Mouse (Mus musculus): ENCODE measurements at regions not wholly inside any gene's neighbourhood (a gene's known extent, or its start where the extent isn't known, plus 50 kb on each side); places are given as distances from the start of the nearest gene placed in this dataset.

DNA sequence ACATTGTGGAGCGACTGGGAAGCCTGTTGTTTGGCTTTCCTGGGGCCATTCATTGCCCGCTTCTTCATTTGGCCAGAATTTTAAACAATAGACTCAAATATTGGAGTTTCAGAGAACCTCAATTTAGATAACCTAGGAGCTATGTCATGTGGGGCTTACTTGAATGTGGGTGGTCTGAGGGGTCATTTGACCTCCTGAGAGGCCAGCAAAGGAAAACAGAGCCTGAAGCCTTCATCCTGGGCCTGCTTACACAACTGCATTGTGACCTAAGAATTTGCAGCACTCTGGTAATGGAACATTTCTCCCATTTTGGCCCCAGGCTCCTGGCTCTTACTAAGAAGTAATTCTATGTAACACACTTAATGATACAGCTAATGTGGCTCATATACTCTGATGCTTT lies 348.2 kb downstream of the Fat4 start:
- no peak for DNase-seq (ENCODE audit: low spot score in 2 of 2)

- no peak for DNase-seq (ENCODE audit: low spot score in 2 of 2)
These were observed 362.0 kb downstream of the Fat4 start for GRCm38 (mm10) chr3:39248712-39249111.

- DNase-seq (ENCODE audit: low spot score in 2 of 2): no peak
These were observed 362.6 kb downstream of the Fat4 start for GRCm38 (mm10) chr3:39249224-39249892.

- DNase-seq (ENCODE audit: low spot score in 2 of 2): no peak
These were observed 366.3 kb downstream of the Fat4 start for GRCm38 (mm10) chr3:39253076-39253475.

GRCm38 (mm10) chr3:39264671-39265430 lies 378.1 kb downstream of the Fat4 start:
- DNase-seq (ENCODE audit: low spot score in 2 of 2): no peak

GRCm38 (mm10) chr3:39265606-39266005 lies 378.9 kb downstream of the Fat4 start:
- DNase-seq (ENCODE audit: low spot score in 2 of 2): no peak

- no peak for DNase-seq (ENCODE audit: low spot score in 2 of 2)
These were observed 382.6 kb downstream of the Fat4 start for GRCm38 (mm10) chr3:39269388-39269787.

- DNase-seq (ENCODE audit: low spot score in 2 of 2): no peak
These were observed 385.9 kb downstream of the Fat4 start for GRCm38 (mm10) chr3:39272616-39273015.

GRCm38 (mm10) chr3:39276897-39277296 lies 390.2 kb downstream of the Fat4 start:
- DNase-seq (ENCODE audit: low spot score in 2 of 2): no peak

- DNase-seq (ENCODE audit: low spot score in 2 of 2): no peak
These were observed 390.6 kb downstream of the Fat4 start for GRCm38 (mm10) chr3:39277310-39277709.

DNA sequence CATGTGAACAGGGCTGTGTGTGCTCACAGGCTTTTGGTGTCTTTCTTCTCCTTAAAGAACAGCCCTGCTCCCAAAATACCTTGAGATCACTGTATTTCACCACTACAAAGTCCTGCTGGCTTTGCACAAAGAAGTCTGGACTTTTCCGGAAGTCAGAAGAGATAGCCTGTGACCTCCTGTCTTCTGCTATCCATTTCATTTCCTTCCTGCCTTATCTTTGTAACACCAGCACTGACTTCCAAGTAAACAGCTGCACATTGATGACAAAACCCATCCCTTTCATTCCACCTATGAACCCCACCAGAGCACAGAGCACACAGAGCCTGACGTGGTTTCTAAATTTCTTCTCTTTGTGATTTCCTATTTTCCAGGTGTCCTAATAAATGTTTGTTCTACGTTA lies 408.5 kb downstream of the Fat4 start:
- DNase-seq (ENCODE audit: low spot score in 2 of 2): no peak

DNA sequence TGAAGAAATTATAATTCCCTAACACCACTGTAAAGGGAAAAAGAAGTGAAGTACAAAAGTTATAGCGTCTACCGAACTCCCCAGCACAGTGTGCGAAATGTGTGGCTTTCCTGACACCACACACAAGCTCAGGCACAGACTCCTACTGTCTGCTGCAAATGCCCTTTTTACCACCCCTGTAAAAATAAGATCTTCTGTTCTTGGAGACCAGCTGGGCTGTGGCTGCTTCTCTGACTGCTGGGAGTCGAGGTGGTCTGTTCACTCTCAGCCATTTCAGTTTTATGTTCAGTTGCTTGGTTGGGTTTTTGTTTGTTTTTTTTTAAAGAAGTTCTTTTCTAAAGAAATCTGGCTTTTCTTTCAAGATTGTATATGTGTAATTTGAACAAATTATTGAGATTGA lies 409.5 kb downstream of the Fat4 start:
- DNase-seq (ENCODE audit: low spot score in 2 of 2): no peak

DNA sequence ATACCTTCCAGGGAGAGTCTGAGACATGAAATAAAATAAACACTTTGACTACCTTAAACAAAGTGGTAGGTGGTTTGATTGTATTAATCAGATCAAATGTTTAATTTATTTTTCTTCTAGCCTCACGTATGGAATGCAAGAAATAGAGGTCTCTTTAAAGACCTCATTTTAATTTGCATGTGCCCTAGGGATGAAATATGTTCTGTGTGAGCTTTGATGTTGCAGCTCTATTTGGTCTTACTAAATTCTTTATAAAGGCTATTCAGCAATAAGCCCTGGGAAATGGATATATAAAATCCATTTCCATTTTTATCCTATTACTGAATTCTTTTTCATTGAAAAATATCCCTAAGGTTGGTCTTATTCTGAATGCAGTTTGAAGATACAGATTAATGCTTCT lies 422.7 kb downstream of the Fat4 start:
- DNase-seq (ENCODE audit: low spot score in 2 of 2): no peak

GRCm38 (mm10) chr3:39313563-39313962 lies 426.8 kb downstream of the Fat4 start:
- DNase-seq (ENCODE audit: low spot score in 2 of 2): no peak

GRCm38 (mm10) chr3:39320851-39321250 lies 434.1 kb downstream of the Fat4 start:
- DNase-seq (ENCODE audit: low spot score in 2 of 2): no peak

DNA sequence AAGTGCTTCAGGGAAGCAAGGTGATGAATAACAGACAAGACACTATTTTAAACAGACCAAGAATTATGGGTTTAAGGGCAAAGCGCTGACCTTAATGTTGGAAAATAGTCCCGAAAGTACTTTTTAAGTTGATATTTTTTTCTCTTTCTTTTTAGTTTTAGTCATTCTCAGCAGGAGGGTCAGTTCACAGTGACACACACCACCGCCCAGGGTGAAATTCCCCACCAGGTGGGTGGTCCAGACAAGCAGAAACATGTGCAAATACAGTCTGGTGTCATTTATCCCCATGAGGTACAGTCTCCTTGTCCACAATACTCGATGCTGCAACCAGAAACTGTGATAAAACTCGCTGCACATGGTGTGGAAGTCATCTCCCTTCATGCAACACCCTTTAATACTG lies 435.5 kb downstream of the Fat4 start:
- DNase-seq (ENCODE audit: low spot score in 2 of 2): no peak

GRCm38 (mm10) chr3:39335612-39336230 lies 449.0 kb downstream of the Fat4 start:
- no peak for DNase-seq (ENCODE audit: low spot score in 2 of 2)

- DNase-seq (ENCODE audit: low spot score in 2 of 2): no peak
These were observed 454.5 kb downstream of the Fat4 start for GRCm38 (mm10) chr3:39341161-39341687.

DNA sequence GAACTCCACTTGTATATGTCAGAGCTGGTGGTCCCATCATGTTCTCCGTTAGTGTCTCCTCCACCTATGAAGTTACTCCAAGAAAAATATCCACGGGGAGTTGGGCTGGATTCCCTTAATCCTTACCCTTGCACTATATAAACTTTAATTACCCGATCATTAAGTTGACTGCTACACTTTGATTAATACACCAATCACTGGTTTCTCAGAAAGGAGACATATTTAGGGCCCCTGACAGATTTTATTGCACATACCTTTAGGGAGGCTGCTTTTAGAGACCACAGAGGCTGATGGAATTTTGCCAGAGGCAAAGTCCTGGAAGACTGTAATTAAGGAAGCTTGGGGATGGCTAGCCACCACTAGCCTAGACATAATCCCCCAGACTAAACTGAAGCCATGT lies 457.3 kb downstream of the Fat4 start:
- no peak for DNase-seq (ENCODE audit: low spot score in 2 of 2)

- no peak for DNase-seq (ENCODE audit: low spot score in 2 of 2)
These were observed 460.8 kb downstream of the Fat4 start for GRCm38 (mm10) chr3:39347578-39347977.

DNA sequence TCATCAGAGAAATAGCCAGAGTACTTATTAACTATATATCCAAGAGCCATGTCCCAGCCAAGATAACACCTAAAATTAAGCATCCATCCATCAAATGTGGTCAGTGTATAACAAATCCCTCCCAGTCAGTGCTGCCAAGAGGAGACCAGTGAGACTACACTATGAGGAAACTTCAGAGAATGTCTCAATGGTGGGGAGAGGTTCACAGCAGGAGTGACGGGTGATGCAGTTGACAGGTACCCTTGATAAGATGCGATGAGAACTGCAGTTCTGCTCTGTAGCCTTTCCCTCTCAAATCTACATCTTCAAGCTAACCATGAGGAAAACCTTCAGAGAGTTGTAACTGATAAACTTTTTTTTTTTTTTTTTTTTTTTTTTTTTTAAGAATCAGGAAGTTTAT lies 470.3 kb downstream of the Fat4 start:
- DNase-seq (ENCODE audit: low spot score in 2 of 2): no peak

DNA sequence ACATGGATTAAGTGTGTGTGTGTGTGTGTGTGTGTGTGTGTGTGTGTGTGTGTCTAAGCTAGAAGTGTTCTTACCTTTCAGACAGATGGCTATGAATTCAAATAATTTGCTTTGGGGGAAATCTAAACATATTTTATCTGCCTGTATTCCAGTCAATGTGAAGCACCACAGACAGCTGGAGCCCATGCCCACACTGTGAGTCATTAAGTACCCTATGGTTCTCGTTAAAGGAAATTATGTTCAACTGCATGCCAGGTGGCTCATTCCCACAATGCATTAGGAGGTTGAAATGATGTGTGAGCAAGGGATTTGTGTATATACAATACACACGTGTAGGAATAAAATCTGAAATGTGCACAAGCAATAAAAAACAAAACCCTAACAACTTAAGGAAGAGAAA lies 473.5 kb downstream of the Fat4 start:
- DNase-seq (ENCODE audit: low spot score in 2 of 2): no peak
